19 mouse cellular contexts compared by ENCODE assay signal in the genomic region with DNA sequence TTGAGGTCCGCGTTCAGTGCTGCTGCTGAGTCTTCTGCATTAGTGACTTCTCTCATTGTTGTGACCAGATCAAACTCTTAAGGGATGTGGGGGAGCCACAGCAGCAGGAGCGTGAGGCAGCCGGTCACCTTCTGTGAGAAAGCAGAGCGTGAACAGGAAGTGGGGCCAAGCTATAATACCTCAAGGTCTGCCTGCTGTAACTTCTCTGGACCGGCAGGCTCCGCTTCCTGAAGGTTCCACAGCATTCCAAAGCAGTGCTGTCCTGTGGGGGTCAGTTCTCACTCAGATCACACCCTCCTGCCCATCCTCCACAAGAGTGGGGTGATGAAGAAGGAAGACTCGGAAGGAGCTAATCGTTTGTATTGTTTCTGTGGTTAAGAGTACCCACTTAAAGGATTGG. TPM values are rescaled to one million over a fixed set of nuclear protein-coding genes. Genes with fewer than 3 reads are reported as not detected.
DNase-seq lines count a peak whose midpoint lies in the region; ATAC-seq lines count a peak whose summit lies in the region.
"Had no signal": no experiment of that assay in that cellular context is flagged by ENCODE, and none has a peak within 500 bp of the region (broad histone marks: within the 10 kb centered on the region; RNA-seq: fewer than 3 reads in every experiment).

No protein-coding gene starts in this region.

- H3K9me3 ChIP-seq in forebrain, embryonic 10.5 days: no peaks in the 10 kb centered on the region
- no peaks in the 10 kb centered on the region for H3K9me3 ChIP-seq in forebrain, embryonic 12.5 days
- H3K9me3 ChIP-seq in lung, embryonic 15.5 days: no peaks in the 10 kb centered on the region
- no peaks in the 10 kb centered on the region for H3K9me3 ChIP-seq in kidney, embryonic 16.5 days (ENCODE audit: low read length)
- H3K9me3 ChIP-seq in limb, embryonic 13.5 days: no peaks in the 10 kb centered on the region
- H3K9me3 ChIP-seq: embryonic facial prominence, embryonic 13.5 days; heart, embryonic 12.5 days; hindbrain, embryonic 12.5 days; midbrain, embryonic 13.5 days; neural tube, embryonic 13.5 days had no signal

- no peak overlapping the region for H3K4me3 ChIP-seq in forebrain, embryonic 10.5 days
- H3K4me3 ChIP-seq in forebrain, embryonic 12.5 days (replicated peaks): no peak overlapping the region
- no peak overlapping the region for H3K4me3 ChIP-seq in lung, embryonic 15.5 days
- H3K4me3 ChIP-seq in kidney, embryonic 16.5 days (ENCODE audit: low read length): no peak overlapping the region
- no peak overlapping the region for H3K4me3 ChIP-seq in limb, embryonic 13.5 days
- H3K4me3 ChIP-seq: embryonic facial prominence, embryonic 13.5 days; heart, embryonic 12.5 days; hindbrain, embryonic 12.5 days; midbrain, embryonic 13.5 days; neural tube, embryonic 13.5 days had no signal

- H3K27me3 ChIP-seq in forebrain, embryonic 10.5 days (ENCODE audit: poor library complexity, severe bottlenecking): peaks cover 9% of the 10 kb centered on the region; the same call in 1 of the 2 replicates
- 0 out of 2 replicates have a peak, but pooled peaks cover 3% of the 10 kb centered on the region for H3K27me3 ChIP-seq in forebrain, embryonic 12.5 days
- no peaks in the 10 kb centered on the region for H3K27me3 ChIP-seq in lung, embryonic 15.5 days
- H3K27me3 ChIP-seq in kidney, embryonic 16.5 days (ENCODE audit: insufficient read depth, low read length): no peaks in the 10 kb centered on the region
- peaks cover 4% of the 10 kb centered on the region; the same call in 1 of the 2 replicates for H3K27me3 ChIP-seq in limb, embryonic 13.5 days
- H3K27me3 ChIP-seq: embryonic facial prominence, embryonic 13.5 days; heart, embryonic 12.5 days; Patski had no signal

- no peak for ATAC-seq in forebrain, embryonic 12.5 days (ENCODE audit: low FRiP score)
- no peak for ATAC-seq in lung, embryonic 15.5 days (ENCODE audit: borderline replicate concordance, extremely low read depth, low FRiP score, low TSS enrichment)
- no peak for ATAC-seq in kidney, embryonic 16.5 days (ENCODE audit: low FRiP score, low TSS enrichment)
- no peak for ATAC-seq in limb, embryonic 13.5 days (ENCODE audit: low FRiP score, low read depth)
- ATAC-seq: midbrain, embryonic 13.5 days had no signal

- no peak overlapping the region for H3K9ac ChIP-seq in forebrain, embryonic 12.5 days
- no peak overlapping the region for H3K9ac ChIP-seq in lung, embryonic 15.5 days
- no peak overlapping the region for H3K9ac ChIP-seq in kidney, embryonic 16.5 days (replicated peaks; ENCODE audit: low read length)
- 0 out of 2 replicates have a peak overlapping the region, but pooled peaks have one; percentile 20 for H3K9ac ChIP-seq in limb, embryonic 13.5 days
- H3K9ac ChIP-seq: embryonic facial prominence, embryonic 13.5 days; heart, embryonic 12.5 days; hindbrain, embryonic 12.5 days; midbrain, embryonic 13.5 days; neural tube, embryonic 13.5 days had no signal

- no peak overlapping the region for H3K4me2 ChIP-seq in forebrain, embryonic 12.5 days
- H3K4me2 ChIP-seq in lung, embryonic 15.5 days: no peak overlapping the region
- no peak overlapping the region for H3K4me2 ChIP-seq in kidney, embryonic 16.5 days (replicated peaks; ENCODE audit: low read depth, low read length)
- H3K4me2 ChIP-seq in limb, embryonic 13.5 days (replicated peaks): no peak overlapping the region; the same call in 1 of the 2 replicates
- H3K4me2 ChIP-seq: embryonic facial prominence, embryonic 13.5 days; heart, embryonic 12.5 days; hindbrain, embryonic 12.5 days; liver, embryonic 11.5 days; midbrain, embryonic 13.5 days; neural tube, embryonic 13.5 days had no signal

- DNase-seq in forebrain, embryonic 10.5 days (ENCODE audit: extremely low spot score, low spot score): no peak
- no peak for DNase-seq in lung, postnatal 14 days
- no peak for DNase-seq in spleen, postnatal 36 days (ENCODE audit: low spot score in 2 of 2)
- DNase-seq in ovary, postnatal 14 days (ENCODE audit: low spot score): no peak
- DNase-seq: adrenal gland, postnatal 14 days; cerebellum, postnatal 10 days; heart, postnatal 14 days; lung, adult 18-20 months had no signal

- H3K4me1 ChIP-seq in forebrain, embryonic 10.5 days: peaks cover 24% of the 10 kb centered on the region
- 0 out of 2 replicates have a peak, but pooled peaks cover 3% of the 10 kb centered on the region for H3K4me1 ChIP-seq in forebrain, embryonic 12.5 days
- H3K4me1 ChIP-seq in lung, embryonic 15.5 days: peaks cover 32% of the 10 kb centered on the region; the same call in 1 of the 2 replicates
- peaks cover 52% of the 10 kb centered on the region for H3K4me1 ChIP-seq in kidney, embryonic 16.5 days (ENCODE audit: insufficient read depth, low read length)
- peaks cover 18% of the 10 kb centered on the region for H3K4me1 ChIP-seq in limb, embryonic 13.5 days
- H3K4me1 ChIP-seq: hindbrain, embryonic 12.5 days; midbrain, embryonic 13.5 days; neural tube, embryonic 13.5 days had no signal

- 77% methylated on average over 9 of the region's 9 CpGs for WGBS in forebrain, embryonic 10.5 days
- WGBS in forebrain, embryonic 12.5 days: 75% methylated on average over 9 of the region's 9 CpGs
- WGBS in lung, embryonic 15.5 days: 39% methylated on average over 9 of the region's 9 CpGs
- 41% methylated on average over 9 of the region's 9 CpGs for WGBS in kidney, embryonic 16.5 days
- 65% methylated on average over 9 of the region's 9 CpGs for WGBS in limb, embryonic 13.5 days

- no peaks in the 10 kb centered on the region for H3K36me3 ChIP-seq in forebrain, embryonic 10.5 days (replicated peaks)
- H3K36me3 ChIP-seq in forebrain, embryonic 12.5 days (replicated peaks): no peaks in the 10 kb centered on the region
- no peaks in the 10 kb centered on the region for H3K36me3 ChIP-seq in lung, embryonic 15.5 days
- no peaks in the 10 kb centered on the region for H3K36me3 ChIP-seq in kidney, embryonic 16.5 days (ENCODE audit: insufficient read depth, low read length)
- H3K36me3 ChIP-seq in limb, embryonic 13.5 days: no peaks in the 10 kb centered on the region
- H3K36me3 ChIP-seq: embryonic facial prominence, embryonic 13.5 days; heart, embryonic 12.5 days; hindbrain, embryonic 12.5 days; midbrain, embryonic 13.5 days; neural tube, embryonic 13.5 days had no signal

- peak overlapping the region; percentile 36; the same call in 1 of the 2 replicates for H3K27ac ChIP-seq in forebrain, embryonic 10.5 days
- no peak overlapping the region for H3K27ac ChIP-seq in forebrain, embryonic 12.5 days
- peak overlapping the region; percentile 85 for H3K27ac ChIP-seq in lung, embryonic 15.5 days
- peak overlapping the region; percentile 89 for H3K27ac ChIP-seq in kidney, embryonic 16.5 days (ENCODE audit: low read length)
- H3K27ac ChIP-seq in limb, embryonic 13.5 days: peak overlapping the region; percentile 58; the same call in 1 of the 2 replicates
- H3K27ac ChIP-seq: embryonic facial prominence, embryonic 13.5 days; hindbrain, embryonic 12.5 days; midbrain, embryonic 13.5 days; neural tube, embryonic 13.5 days had no signal

RNA-seq across cellular contexts. Expression of gene Map3k21, which starts 10.5 kb away (rescaled TPM):
- polyA plus RNA-seq in forebrain, embryonic 10.5 days (2016; fragmentation: Nextera tagmentation; extraction: Ambion mirVana): not detected in 2 replicates
- polyA plus RNA-seq in forebrain, embryonic 12.5 days (2016; fragmentation: Nextera tagmentation; extraction: Ambion mirVana): 0.08 TPM in 2 replicates
- polyA plus RNA-seq in lung, embryonic 15.5 days (2015; fragmentation: Nextera tagmentation; extraction: Ambion mirVana): 2.7 and 3.3 TPM in 2 replicates
- polyA plus RNA-seq in kidney, embryonic 16.5 days (2015; fragmentation: Nextera tagmentation; extraction: Ambion mirVana): 3.9 and 4.1 TPM in 2 replicates
- 0.04 and 0.11 TPM in 2 replicates for polyA plus RNA-seq in limb, embryonic 13.5 days (2015; fragmentation: Nextera tagmentation; extraction: Ambion mirVana)

RNA-seq across cellular contexts. Expression of gene Pcnx2, which starts 22.6 kb away (rescaled TPM):
- polyA plus RNA-seq in forebrain, embryonic 10.5 days (2016; fragmentation: Nextera tagmentation; extraction: Ambion mirVana): 0.15 TPM in 1 of 2 replicates, not detected in the other
- 1.3 TPM in 2 replicates for polyA plus RNA-seq in forebrain, embryonic 12.5 days (2016; fragmentation: Nextera tagmentation; extraction: Ambion mirVana)
- polyA plus RNA-seq in lung, embryonic 15.5 days (2015; fragmentation: Nextera tagmentation; extraction: Ambion mirVana): 0.24 and 0.36 TPM in 2 replicates
- 0.27 and 0.49 TPM in 2 replicates for polyA plus RNA-seq in kidney, embryonic 16.5 days (2015; fragmentation: Nextera tagmentation; extraction: Ambion mirVana)
- 0.11 and 0.13 TPM in 2 replicates for polyA plus RNA-seq in limb, embryonic 13.5 days (2015; fragmentation: Nextera tagmentation; extraction: Ambion mirVana)
